Mouse (Mus musculus) embryonic facial prominence, embryonic 15.5 days (tissue): ENCODE measurements at regions not wholly inside any gene's neighbourhood (a gene's known extent, or its start where the extent isn't known, plus 50 kb on each side); places are given as distances from the start of the nearest gene placed in this dataset.
A peak's percentile ranks its signal among the peaks of the same experiment; 100 is the strongest.

Experiments used
- ATAC-seq: fragments of 200-750 bp; cut with Nextera tagmentation; 2 replicates; pipeline ENCODE4 v1.8.0; 2017; ENCODE audit warnings: low read depth, moderate TSS enrichment; ENCODE audit not compliant: insufficient number of reproducible peaks, low FRiP score, low TSS enrichment
- H3K27ac ChIP-seq: fragments of 300-500 bp; sonication (generic); replicated peaks from 2 replicates; pipeline ENCODE4 v1.5.1; 2015; ENCODE audit warnings: mild to moderate bottlenecking, inconsistent platforms
- H3K27me3 ChIP-seq: fragments of 300-500 bp; sonication (generic); 2 replicates; pipeline ENCODE4 v1.6.1; 2015; ENCODE audit warnings: inconsistent platforms
- H3K36me3 ChIP-seq: fragments of 300-500 bp; sonication (generic); 2 replicates; pipeline ENCODE4 v1.6.1; 2015; ENCODE audit warnings: mild to moderate bottlenecking, inconsistent platforms
- H3K4me1 ChIP-seq: fragments of 300-500 bp; sonication (generic); 2 replicates; pipeline ENCODE4 v1.6.1; 2015; ENCODE audit warnings: inconsistent platforms
- H3K4me2 ChIP-seq: fragments of 300-500 bp; sonication (generic); replicated peaks from 2 replicates; pipeline ENCODE4 v1.6.1; 2015; ENCODE audit warnings: mild to moderate bottlenecking, inconsistent platforms
- H3K4me3 ChIP-seq: fragments of 300-500 bp; sonication (generic); replicated peaks from 2 replicates; pipeline ENCODE4 v1.5.1; 2015; ENCODE audit warnings: mild to moderate bottlenecking, inconsistent platforms
- H3K9ac ChIP-seq: fragments of 300-500 bp; sonication (generic); 2 replicates; pipeline ENCODE4 v1.6.1; 2015; ENCODE audit warnings: inconsistent platforms
- H3K9me3 ChIP-seq: fragments of 300-500 bp; sonication (generic); replicated peaks from 2 replicates; pipeline ENCODE4 v1.6.1; 2016; ENCODE audit warnings: inconsistent platforms
- WGBS: fragments of 180-500 bp; shearing (Covaris S2); methylation state at CpG from one replicate; pipeline ENCODE4 v1.1.7; 2015; 5-methylcytosine and 5-hydroxymethylcytosine counted together

DNA sequence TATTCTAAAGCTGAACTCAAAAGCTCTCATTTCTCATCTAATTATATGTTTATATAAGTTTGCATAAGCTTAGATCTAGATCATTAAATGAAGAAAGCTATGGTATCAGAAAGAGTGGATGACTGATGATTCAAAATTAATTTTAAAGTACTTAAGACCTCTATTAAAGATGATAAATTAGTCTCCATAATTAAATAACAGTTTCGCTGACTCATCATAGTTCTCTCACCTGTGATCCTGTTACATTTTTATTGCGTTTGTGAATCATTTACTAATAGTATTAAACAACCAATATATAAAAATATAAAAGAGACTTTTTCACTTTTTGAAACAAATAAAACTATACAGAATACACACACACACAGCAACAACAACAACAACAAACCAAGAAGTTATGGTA, 290.8 kb upstream of the Gm11146 start:
- no peaks in the 10 kb centered on the region for H3K27me3 ChIP-seq
- ATAC-seq: no peak
- no peak overlapping the region for H3K9ac ChIP-seq
- no peaks in the 10 kb centered on the region for H3K4me1 ChIP-seq
- H3K27ac ChIP-seq: no peak overlapping the region
- 86% methylated on average over 2 of the region's 2 CpGs for whole genome bisulfite sequencing
- no peaks in the 10 kb centered on the region for H3K36me3 ChIP-seq
- H3K4me3 ChIP-seq: no peak overlapping the region
- no peaks in the 10 kb centered on the region for H3K9me3 ChIP-seq
- H3K4me2 ChIP-seq: no peak overlapping the region

DNA sequence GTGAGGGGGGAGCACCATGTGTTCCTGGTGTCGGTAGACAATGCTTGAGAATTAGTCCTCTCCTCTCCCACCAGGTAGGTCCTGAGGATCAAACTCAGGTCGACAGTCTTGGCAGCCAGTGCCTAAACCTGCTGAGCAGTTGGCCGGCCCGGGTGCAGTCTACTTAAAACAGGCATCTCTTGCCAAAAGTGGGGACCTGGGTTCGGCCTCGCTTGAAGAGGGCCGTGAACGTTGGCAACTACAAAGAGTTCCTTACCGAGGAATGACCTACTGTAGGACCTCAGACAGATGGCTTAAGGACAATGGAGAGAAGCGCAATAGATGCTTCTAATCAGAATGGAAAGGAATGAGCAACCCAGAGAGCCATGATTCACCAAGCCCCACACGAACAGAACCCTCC, 287.5 kb upstream of the Gm11146 start:
- no peaks in the 10 kb centered on the region for H3K9me3 ChIP-seq
- H3K27ac ChIP-seq: no peak overlapping the region
- H3K4me2 ChIP-seq: no peak overlapping the region
- ATAC-seq: no peak
- H3K27me3 ChIP-seq: no peaks in the 10 kb centered on the region
- H3K36me3 ChIP-seq: no peaks in the 10 kb centered on the region
- H3K4me1 ChIP-seq: 0 out of 2 replicates have a peak, but pooled peaks cover 6% of the 10 kb centered on the region
- 90% methylated on average over 11 of the region's 11 CpGs for WGBS
- no peak overlapping the region for H3K9ac ChIP-seq
- H3K4me3 ChIP-seq: no peak overlapping the region

DNA sequence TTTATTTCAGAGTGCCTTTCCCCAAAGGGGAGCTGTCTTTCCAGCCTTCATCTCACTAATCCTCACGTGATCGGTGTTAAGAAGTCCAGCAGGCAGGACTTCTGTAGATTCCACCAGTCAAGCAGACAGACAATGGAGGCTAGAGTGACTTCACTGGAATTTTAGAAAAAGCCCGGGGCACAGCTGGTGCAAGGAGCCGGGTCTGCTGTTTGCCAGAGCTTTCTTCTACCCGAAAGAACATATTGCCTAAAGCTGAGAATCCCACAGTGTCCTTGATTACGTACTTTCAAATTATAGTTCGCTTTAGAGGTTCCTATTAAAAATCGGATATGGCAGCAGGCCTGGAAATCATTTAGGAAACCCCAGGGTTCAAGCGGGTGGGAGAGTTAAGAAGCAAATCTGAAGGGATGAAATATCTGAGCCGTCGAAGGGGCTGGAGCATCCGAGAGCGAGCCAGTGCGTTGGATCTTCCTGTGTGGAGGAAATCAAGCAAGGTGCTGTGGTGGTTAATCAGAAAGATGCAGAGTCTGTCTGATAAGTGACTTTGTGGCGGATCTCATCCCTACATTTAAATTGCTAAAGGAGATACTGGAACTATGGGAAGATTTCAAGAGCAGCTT, 283.3 kb upstream of the Gm11146 start:
- no peaks in the 10 kb centered on the region for H3K9me3 ChIP-seq
- H3K4me3 ChIP-seq: no peak overlapping the region
- H3K4me2 ChIP-seq: peak overlapping the region; percentile 21; the same call in 1 of the 2 replicates
- no peak for ATAC-seq
- 21% methylated on average over 15 of the region's 15 CpGs for WGBS
- H3K9ac ChIP-seq: no peak overlapping the region
- 0 out of 2 replicates have a peak, but pooled peaks cover 6% of the 10 kb centered on the region for H3K4me1 ChIP-seq
- H3K27ac ChIP-seq: 0 out of 2 replicates have a peak overlapping the region, but pooled peaks have one; percentile 28
- H3K36me3 ChIP-seq: no peaks in the 10 kb centered on the region
- H3K27me3 ChIP-seq: no peaks in the 10 kb centered on the region

DNA sequence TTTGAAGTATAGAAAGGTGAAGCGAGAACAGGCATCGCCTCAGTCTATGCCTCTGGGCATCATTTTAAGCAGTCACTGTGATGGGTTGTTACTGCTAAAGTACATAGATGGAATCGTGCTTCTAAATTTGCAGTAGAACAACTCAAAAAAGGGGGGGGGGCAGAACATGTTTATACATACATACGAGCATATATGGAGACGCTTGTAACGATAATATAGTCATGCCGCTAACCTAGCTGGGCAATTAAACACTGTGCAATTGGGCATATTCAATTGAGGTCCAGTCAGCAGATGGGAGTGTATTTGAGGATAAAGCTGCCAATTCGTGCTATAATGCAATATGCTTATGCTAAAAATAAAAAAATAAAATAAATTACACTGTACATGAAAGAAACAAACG, 282.6 kb upstream of the Gm11146 start:
- H3K27ac ChIP-seq: no peak overlapping the region
- H3K36me3 ChIP-seq: no peaks in the 10 kb centered on the region
- 75% methylated on average over 9 of the region's 9 CpGs for WGBS
- H3K4me3 ChIP-seq: no peak overlapping the region
- no peak overlapping the region for H3K4me2 ChIP-seq
- no peak overlapping the region for H3K9ac ChIP-seq
- no peaks in the 10 kb centered on the region for H3K9me3 ChIP-seq
- no peaks in the 10 kb centered on the region for H3K27me3 ChIP-seq
- H3K4me1 ChIP-seq: 0 out of 2 replicates have a peak, but pooled peaks cover 6% of the 10 kb centered on the region
- no peak for ATAC-seq

DNA sequence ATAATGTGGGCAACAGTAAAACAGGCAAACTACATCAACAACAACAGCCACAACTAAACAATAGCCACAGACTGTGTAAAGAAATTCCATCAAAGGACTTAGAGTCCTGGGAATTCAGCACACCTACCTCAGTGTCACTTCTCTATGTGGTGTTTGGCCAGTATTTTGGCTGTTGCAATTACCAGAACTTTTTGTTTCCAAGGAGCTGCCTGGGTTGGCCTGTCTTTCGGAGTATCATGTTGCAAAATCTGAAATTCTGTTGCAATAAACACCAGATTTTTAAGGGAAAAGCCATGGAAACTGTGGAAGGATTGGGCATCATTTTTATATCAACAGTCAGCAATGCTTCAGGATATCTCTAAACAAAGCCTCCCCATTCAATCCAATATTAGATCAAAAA, 275.1 kb upstream of the Gm11146 start:
- WGBS: 87% methylated on average over 1 of the region's 1 CpGs
- Histone ChIP-seq H3K27me3 (no peaks in the 10 kb centered on the region), H3K36me3 (no peaks in the 10 kb centered on the region), H3K9me3 (no peaks in the 10 kb centered on the region), H3K4me3 (no peak overlapping the region), H3K27ac (no peak overlapping the region), H3K9ac (no peak overlapping the region), H3K4me2 (no peak overlapping the region), H3K4me1 (no peaks in the 10 kb centered on the region)
- no peak for ATAC-seq

DNA sequence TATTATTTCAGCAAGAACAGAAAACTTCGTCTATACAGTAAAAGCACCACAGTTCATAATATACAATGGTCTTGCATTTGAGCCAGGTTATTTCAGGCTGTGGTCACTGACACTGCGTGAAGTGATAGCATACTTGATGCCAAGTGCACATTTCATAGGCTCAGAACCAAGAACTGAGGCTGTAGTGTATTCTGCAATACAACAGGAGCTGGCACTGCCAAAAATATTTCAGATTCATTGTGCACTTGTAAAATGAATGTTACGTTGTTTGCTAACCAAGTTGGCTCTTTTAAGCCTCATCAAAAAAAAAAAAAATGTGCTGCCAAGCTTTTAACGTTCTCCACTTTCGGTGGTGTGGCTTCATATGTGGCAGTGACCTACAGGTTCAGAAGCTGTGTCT, 261.4 kb upstream of the Gm11146 start:
- WGBS: 74% methylated on average over 5 of the region's 5 CpGs
- Histone ChIP-seq H3K9ac (no peak overlapping the region), H3K27me3 (no peaks in the 10 kb centered on the region), H3K36me3 (no peaks in the 10 kb centered on the region), H3K4me1 (no peaks in the 10 kb centered on the region), H3K27ac (no peak overlapping the region), H3K4me2 (no peak overlapping the region), H3K9me3 (no peaks in the 10 kb centered on the region), H3K4me3 (no peak overlapping the region)
- no peak for ATAC-seq

DNA sequence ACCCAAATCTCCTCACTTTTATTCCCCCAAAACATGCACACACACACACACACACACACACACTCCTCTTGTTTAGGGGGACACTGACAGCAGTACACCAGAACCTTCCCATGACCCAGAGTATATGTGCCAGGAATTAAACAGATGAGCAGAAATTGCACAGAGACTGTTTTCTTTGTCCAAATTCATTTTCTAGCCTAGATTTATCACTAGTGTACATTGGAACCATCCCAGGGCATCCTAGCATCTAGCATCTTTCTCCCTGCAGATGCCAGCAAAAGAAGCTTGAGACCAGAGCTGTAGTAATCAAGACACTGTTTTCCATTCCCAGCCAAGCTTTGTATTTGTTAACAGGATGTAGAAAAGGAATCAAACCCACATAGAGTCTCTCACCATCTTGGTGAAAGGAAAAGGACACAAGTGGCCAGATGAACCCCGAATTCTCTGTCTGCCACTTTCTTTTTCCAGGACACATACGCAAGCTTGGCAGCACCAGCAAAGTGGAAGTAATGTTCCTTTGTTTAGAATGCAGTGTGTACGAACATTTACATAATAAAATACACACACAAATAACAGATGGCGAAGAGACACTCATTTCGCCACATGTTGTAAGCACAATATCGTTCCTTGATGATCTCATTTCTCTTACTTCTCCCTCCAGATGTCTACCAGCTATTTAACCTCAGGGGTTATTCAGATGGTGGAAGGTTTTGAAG, 250.3 kb upstream of the Gm11146 start:
- Histone ChIP-seq H3K36me3 (no peaks in the 10 kb centered on the region), H3K9ac (no peak overlapping the region), H3K9me3 (no peaks in the 10 kb centered on the region), H3K27me3 (no peaks in the 10 kb centered on the region), H3K4me3 (no peak overlapping the region), H3K27ac (peak overlapping the region; percentile 69), H3K4me2 (no peak overlapping the region; the same call in 1 of the 2 replicates), H3K4me1 (no peaks in the 10 kb centered on the region)
- ATAC-seq: no peak
- WGBS: 50% methylated on average over 6 of the region's 6 CpGs

DNA sequence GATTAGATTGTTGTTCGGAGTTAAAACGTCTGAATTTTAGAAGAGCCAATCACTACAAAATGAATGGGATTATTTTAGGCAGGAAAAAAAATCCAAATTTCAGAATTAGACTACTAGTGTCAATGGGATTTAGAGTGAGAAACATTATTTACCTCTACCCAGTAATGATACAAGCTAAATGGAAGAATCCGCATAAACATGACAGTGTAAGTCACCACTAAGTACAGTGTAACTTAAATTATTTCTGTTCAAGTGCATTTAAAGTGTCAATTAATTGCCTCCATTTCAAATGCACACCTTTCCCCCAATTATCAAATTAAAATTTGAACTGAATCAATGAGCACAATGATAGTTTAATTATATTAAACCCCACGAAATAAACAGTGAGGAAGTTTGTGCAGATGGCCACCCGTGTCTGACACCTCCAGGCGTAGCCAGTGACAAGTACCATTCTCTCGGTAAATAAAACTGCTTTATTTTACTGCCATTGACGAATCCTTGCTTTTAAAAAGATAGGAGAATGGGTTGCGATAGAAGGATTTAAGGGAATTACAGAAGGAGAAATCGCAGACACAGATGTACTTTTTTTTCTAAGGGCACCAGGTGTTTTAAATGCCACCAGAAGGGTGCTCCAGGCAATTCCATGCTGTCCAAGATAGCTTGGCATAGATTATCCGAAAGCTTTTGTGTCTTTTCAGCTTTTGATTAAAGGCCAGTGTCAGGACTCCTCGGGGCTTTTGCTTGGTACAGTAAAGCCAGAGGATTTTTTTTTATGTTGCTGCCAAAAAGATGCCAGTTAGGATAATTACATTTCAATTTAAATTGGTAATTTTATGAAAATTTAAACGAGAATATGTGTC, 249.5 kb upstream of the Gm11146 start:
- 60% methylated on average over 13 of the region's 13 CpGs for WGBS
- Histone ChIP-seq H3K9ac (no peak overlapping the region), H3K9me3 (no peaks in the 10 kb centered on the region), H3K4me2 (no peak overlapping the region), H3K4me1 (no peaks in the 10 kb centered on the region), H3K4me3 (no peak overlapping the region), H3K36me3 (no peaks in the 10 kb centered on the region), H3K27me3 (no peaks in the 10 kb centered on the region), H3K27ac (no peak overlapping the region)
- ATAC-seq: no peak

DNA sequence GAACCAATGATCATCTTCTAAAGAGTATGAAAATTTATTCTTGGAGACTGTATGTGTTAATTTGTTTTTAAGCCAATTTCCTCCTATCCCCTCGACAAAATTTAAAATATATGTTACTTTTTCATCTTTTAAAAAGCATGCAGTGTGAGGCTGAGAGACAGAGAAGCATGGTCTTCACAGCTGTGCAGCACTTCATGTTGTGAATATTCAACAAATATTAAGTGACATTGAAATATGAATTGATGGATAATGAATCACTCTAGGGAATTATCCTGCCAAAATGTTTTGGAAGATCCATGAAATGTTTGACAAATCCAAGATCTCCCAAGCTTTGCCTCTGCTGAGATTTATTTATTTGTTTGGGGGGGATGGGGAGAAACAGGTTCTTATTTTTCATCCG, 233.9 kb upstream of the Gm11146 start:
- Histone ChIP-seq H3K9me3 (no peaks in the 10 kb centered on the region), H3K27ac (no peak overlapping the region), H3K4me2 (no peak overlapping the region), H3K36me3 (no peaks in the 10 kb centered on the region), H3K27me3 (no peaks in the 10 kb centered on the region), H3K9ac (no peak overlapping the region), H3K4me1 (no peaks in the 10 kb centered on the region), H3K4me3 (no peak overlapping the region)
- WGBS: 67% methylated on average over 2 of the region's 2 CpGs
- ATAC-seq: no peak

DNA sequence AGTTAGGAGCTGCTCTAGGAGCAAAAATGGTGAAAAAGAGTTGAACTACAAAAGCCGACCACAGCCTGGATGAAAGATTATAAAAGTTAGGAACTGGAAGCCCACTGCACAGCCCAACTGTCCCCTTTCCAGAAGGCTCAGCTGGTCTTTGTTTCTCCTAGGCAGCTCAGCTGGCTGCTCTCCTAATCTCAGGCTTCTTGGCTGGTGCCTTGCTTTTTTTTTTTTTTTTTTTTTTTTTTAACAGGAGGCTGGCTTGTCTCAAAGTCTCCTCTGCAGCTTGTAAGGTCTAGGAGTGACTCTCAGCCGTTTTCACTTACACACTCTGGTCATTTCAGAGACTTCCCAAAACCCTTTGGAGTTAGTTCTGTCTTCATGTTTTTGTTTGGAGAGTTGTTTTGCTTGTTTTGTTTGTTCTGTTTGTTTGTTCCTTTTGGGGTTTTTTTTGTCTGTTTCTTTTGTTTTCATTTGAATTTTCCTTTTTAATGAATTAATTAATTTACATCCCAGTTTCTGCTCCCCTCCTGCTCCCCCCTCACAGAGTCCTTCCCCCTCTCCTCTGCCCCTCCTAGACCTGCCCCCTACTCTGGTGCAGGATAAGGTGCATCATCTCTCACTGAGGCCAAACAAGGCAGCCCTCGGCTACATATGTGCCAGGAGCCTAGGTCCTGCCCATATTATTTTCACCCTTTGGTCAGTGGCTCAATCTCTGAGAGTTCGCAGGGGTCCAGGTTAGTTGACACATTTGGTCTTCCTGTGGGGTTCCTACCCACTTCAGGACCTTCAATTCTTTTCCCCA, 225.6 kb upstream of the Gm11146 start:
- no peak overlapping the region for H3K4me3 ChIP-seq
- H3K9me3 ChIP-seq: no peaks in the 10 kb centered on the region
- no peak for ATAC-seq
- no peak overlapping the region for H3K9ac ChIP-seq
- H3K4me1 ChIP-seq: peaks cover 3% of the 10 kb centered on the region
- 54% methylated on average over 4 of the region's 4 CpGs for WGBS
- H3K27me3 ChIP-seq: no peaks in the 10 kb centered on the region
- H3K27ac ChIP-seq: 0 out of 2 replicates have a peak overlapping the region, but pooled peaks have one; percentile 39
- no peaks in the 10 kb centered on the region for H3K36me3 ChIP-seq
- H3K4me2 ChIP-seq: no peak overlapping the region

DNA sequence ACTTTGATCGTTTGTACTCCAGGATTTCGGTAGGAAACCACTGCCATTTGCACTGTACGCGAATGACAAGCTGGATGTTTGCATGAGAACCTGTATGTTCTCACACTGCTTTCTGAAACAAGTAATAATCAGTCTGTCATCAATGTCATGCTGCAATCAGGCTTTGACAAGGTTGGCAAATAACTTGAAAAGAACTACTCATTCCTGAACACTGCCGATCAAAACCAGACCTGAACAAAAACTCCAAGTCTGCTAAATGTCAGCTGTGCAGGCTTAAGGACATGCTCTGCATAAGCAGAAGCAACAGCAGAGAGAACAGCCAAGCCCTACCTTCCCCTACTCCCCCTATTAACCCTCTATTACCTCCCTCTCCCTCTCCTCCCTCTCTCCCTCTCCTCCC, 197.8 kb upstream of the Gm11146 start:
- H3K4me2 ChIP-seq: no peak overlapping the region
- H3K4me3 ChIP-seq: no peak overlapping the region
- H3K36me3 ChIP-seq: no peaks in the 10 kb centered on the region
- peak; percentile 67 for ATAC-seq
- WGBS: 29% methylated on average over 5 of the region's 5 CpGs
- H3K9ac ChIP-seq: no peak overlapping the region
- H3K27ac ChIP-seq: no peak overlapping the region
- H3K9me3 ChIP-seq: no peaks in the 10 kb centered on the region
- H3K27me3 ChIP-seq: no peaks in the 10 kb centered on the region
- no peaks in the 10 kb centered on the region for H3K4me1 ChIP-seq
